Mouse (Mus musculus) CD8-positive naive resting alpha-beta T cell, adult 57 days (primary cell): Measurements from ENCODE around the gene Kcnmb1. TPM values are rescaled to one million over a fixed set of nuclear protein-coding genes. Genes with fewer than 3 reads are reported as not detected.

Source experiments
- total RNA-seq: library from RNA; stranded (reverse); gene quantifications from one replicate; pipeline ENCODE4 v1.2.4, GENCODE M21; 2023

Kcnmb1 gene
- 0.18 TPM for total RNA-seq

DNA sequence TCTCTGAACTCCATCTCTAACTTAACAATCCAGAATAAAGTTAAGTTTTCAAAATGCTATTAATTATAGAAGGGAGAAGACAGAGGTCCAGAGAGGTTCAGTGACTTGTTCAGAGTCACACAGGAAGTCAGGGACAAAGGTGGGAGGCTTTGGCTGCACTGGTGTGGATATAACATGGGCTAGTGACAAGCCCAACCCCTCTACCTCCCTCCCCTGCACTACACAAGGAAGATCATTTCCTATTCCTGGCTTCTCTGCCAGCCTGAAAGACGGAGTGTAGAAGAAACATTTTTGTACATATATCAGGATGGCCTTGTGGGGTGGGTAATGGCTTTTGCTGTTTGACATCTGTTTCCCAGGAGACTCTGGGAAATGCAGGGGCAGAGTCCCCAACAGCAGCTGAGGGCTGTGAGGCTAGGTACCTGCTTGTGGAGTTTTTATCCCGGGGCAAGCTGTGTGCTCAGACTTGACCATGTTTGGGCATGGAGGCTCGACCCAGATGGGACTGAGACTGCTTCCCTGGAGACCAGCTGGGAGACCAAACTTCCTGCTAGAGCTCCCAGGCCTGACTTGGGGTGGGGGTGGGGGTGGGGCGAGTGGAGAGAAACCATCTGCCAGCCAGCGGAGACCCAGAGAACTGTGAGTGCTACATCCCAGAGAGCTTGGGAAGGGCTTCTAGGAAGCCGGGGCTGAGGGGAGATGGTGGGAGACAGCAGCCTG is at the start of gene Kcnmb1:
Kcnmb1 (plus strand) TSS at position 326 of the 720 bp plus-strand sequence.

DNA sequence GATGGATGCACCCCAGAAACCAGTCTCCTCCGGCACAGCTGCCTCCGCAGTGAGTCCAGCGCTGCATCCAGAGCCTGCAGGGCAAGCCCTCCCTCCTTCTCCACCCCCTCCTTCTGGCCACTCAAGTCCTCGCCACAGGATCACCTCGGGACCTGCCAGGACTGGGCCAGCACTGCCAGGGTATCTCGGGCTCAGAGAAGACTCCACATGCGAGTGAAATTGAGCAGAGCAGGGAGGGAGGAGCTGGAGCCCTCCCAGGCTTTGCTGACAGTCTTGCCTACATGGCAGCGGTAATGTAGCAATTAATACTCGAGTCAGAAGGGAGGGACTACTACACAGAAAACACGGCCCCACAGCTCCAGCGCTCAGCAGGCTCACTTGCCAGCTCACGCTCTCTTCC is 30.1 kb downstream of the Kcnmb1 start, which contains the start of gene Kcnip1:
Kcnip1 (minus strand) TSS at position 215 of the 400 bp plus-strand sequence.

Other genes with a start within 250 kb of the Kcnmb1 start
- gene Kcnip1, start 30.1 kb downstream of the Kcnmb1 start, total RNA-seq: 0.24 TPM
- gene Lcp2, start 83.9 kb downstream of the Kcnmb1 start, total RNA-seq: 210 TPM
- 1.1 TPM for gene 4930469K13Rik, start 135.5 kb downstream of the Kcnmb1 start, total RNA-seq
- gene Foxi1, start 245.1 kb downstream of the Kcnmb1 start, total RNA-seq: 0.28 TPM